Mouse (Mus musculus) testis, adult 2 months (tissue): ENCODE measurements around the gene Etfbkmt. TPM values are rescaled to one million over a fixed set of nuclear protein-coding genes. Genes with fewer than 3 reads are reported as not detected.

ENCODE experiments used
- H3K27ac ChIP-seq: fragments of 200-500 bp; 2 replicates; pipeline ENCODE4 v1.5.1; 2012; ENCODE audit warnings: low read depth, low read length; ENCODE audit not compliant: control insufficient read depth, insufficient read depth
- H3K27me3 ChIP-seq: fragments of 200-500 bp; 2 replicates; pipeline ENCODE4 v1.6.1; 2012; ENCODE audit warnings: mild to moderate bottlenecking, low read length, moderate library complexity; ENCODE audit not compliant: control insufficient read depth, insufficient read depth
- H3K36me3 ChIP-seq: fragments of 200-500 bp; 2 replicates; pipeline ENCODE4 v1.6.1; 2012; ENCODE audit warnings: mild to moderate bottlenecking, low read length; ENCODE audit not compliant: control insufficient read depth, insufficient read depth
- H3K4me1 ChIP-seq: fragments of 200-500 bp; 2 replicates; pipeline ENCODE4 v1.6.1; 2012; ENCODE audit warnings: low read length; ENCODE audit not compliant: control insufficient read depth, insufficient read depth
- H3K4me3 ChIP-seq: fragments of 200-500 bp; 2 replicates; pipeline ENCODE4 v1.5.1; 2012; ENCODE audit warnings: low read depth, mild to moderate bottlenecking, low read length, moderate library complexity, mixed read lengths; ENCODE audit not compliant: control insufficient read depth
- CTCF ChIP-seq: fragments of 200-500 bp; IDR thresholded peaks from 2 replicates; pipeline ENCODE4 v1.5.1; 2012; ENCODE audit warnings: low read depth, mild to moderate bottlenecking, inconsistent platforms, low read length, moderate library complexity; ENCODE audit not compliant: control insufficient read depth, insufficient read depth, insufficient replicate concordance
- POLR2A ChIP-seq: fragments of 200-500 bp; IDR thresholded peaks from 2 replicates; pipeline ENCODE4 v1.6.1; 2012; ENCODE audit warnings: low read depth, mild to moderate bottlenecking, inconsistent platforms, low read length, moderate library complexity; ENCODE audit not compliant: control insufficient read depth
- polyA plus RNA-seq: library from polyadenylated mRNA; depleted of rRNA; stranded (reverse); fragments of >200 nt; gene quantifications from 2 replicates; pipeline ENCODE4 v1.2.3, GENCODE M21; 2012

Gene Etfbkmt
- polyA plus RNA-seq, 1 experiment = 17.5 TPM

- no peak overlapping the region for H3K4me3 ChIP-seq
- H3K4me1 ChIP-seq = no peaks in the 10 kb centered on the region
- peak overlapping the region; percentile 36 for H3K27ac ChIP-seq
- no peaks in the 10 kb centered on the region for H3K27me3 ChIP-seq
- no peaks in the 10 kb centered on the region for H3K36me3 ChIP-seq
- TF ChIP-seq CTCF (no peak), POLR2A (no peak)
Measured at GRCm38 (mm10) chr6:149173831-149174625, 34.4 kb downstream of the Etfbkmt start.

DNA sequence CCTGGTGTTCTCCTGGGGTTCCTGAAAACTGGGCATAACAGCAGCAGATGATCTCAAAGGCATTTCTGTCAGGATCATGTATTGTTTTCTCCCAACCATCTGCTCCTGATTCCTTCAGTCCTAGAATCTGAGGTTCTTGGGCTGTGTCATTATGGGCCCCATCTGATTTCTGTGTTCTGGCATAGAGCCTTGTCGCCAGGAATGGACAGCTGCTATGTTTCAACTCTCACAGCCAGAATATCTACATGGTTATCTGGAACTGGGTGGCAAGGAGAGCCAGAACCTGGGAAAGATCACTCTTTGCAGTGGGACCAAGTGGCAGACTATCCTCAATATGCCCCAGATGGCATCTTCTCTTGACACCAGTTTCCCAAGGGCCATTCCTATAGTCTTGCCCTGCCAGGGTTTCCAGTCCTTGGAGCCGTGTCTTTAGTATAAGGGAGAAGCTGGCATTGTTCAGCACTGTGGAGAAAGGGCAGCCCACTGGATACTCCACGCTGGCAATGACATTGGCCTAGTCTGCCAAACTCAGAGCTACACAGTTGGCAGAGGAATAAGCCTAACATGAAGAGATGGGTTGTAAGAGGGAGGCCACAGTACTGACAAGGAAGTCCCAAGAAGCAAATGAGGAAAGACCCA is 35.4 kb downstream of the Etfbkmt start:
- Histone ChIP-seq H3K4me1 (no peaks in the 10 kb centered on the region), H3K4me3 (no peak overlapping the region), H3K36me3 (no peaks in the 10 kb centered on the region), H3K27ac (peak overlapping the region; percentile 43; the same call in 1 of the 2 replicates), H3K27me3 (no peaks in the 10 kb centered on the region)
- TF ChIP-seq POLR2A (no peak), CTCF (no peak)

DNA sequence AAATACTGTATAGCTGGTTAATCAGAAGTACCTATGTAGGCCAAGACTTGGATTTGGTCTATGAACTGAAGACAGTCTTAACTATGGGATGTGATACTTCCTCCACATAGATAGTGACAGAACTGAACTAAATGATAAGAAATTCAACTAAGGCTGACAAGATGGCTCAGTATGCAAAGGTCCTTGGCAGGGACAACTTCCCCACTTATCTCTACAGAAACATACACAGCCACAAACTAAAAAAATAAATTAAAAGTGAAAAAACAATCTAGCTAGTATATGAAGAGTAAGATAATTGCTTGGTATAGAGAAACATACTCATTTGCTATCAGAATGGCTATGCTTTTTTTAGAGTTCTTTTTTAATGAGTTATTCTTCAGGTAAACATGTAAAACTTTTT is 39.4 kb downstream of the Etfbkmt start:
- Histone ChIP-seq H3K27me3 (no peaks in the 10 kb centered on the region), H3K4me1 (no peaks in the 10 kb centered on the region), H3K36me3 (no peaks in the 10 kb centered on the region; the same call in 1 of the 2 replicates), H3K27ac (no peak overlapping the region), H3K4me3 (no peak overlapping the region)
- TF ChIP-seq POLR2A (no peak), CTCF (no peak)

- H3K4me3 ChIP-seq = no peak overlapping the region
- no peak overlapping the region for H3K27ac ChIP-seq
- no peaks in the 10 kb centered on the region for H3K27me3 ChIP-seq
- H3K4me1 ChIP-seq = no peaks in the 10 kb centered on the region
- TF ChIP-seq POLR2A = no peak
- TF ChIP-seq CTCF = no peak
- peaks cover 2% of the 10 kb centered on the region for H3K36me3 ChIP-seq
Measured at GRCm38 (mm10) chr6:149184007-149184406, 44.4 kb downstream of the Etfbkmt start.

DNA sequence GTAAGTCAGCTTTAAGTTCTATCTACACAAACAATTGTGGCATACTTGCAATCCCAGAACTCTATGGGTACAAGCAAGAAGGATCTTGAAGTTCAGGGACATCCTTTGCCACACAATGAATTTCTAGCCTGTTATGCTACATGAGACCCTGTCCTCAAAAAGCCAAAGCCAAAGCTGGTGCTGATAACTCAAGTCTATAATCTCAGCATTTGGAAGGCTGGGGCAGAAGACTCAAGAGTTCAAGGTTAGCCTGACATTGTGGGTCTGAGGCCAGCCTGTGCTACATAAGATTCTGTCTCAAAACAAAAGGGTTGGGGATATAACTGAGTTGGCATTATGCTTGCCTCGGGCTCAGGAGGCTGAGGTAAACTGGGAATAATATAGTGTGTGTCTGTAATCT is 47.7 kb downstream of the Etfbkmt start:
- Histone ChIP-seq H3K4me1 (0 out of 2 replicates have a peak, but pooled peaks cover 2% of the 10 kb centered on the region), H3K27ac (peak overlapping the region; percentile 64; the same call in 1 of the 2 replicates), H3K36me3 (peaks cover 2% of the 10 kb centered on the region), H3K4me3 (peak overlapping the region; percentile 90), H3K27me3 (no peaks in the 10 kb centered on the region)
- TF ChIP-seq CTCF (no peak), POLR2A (no peak)

DNA sequence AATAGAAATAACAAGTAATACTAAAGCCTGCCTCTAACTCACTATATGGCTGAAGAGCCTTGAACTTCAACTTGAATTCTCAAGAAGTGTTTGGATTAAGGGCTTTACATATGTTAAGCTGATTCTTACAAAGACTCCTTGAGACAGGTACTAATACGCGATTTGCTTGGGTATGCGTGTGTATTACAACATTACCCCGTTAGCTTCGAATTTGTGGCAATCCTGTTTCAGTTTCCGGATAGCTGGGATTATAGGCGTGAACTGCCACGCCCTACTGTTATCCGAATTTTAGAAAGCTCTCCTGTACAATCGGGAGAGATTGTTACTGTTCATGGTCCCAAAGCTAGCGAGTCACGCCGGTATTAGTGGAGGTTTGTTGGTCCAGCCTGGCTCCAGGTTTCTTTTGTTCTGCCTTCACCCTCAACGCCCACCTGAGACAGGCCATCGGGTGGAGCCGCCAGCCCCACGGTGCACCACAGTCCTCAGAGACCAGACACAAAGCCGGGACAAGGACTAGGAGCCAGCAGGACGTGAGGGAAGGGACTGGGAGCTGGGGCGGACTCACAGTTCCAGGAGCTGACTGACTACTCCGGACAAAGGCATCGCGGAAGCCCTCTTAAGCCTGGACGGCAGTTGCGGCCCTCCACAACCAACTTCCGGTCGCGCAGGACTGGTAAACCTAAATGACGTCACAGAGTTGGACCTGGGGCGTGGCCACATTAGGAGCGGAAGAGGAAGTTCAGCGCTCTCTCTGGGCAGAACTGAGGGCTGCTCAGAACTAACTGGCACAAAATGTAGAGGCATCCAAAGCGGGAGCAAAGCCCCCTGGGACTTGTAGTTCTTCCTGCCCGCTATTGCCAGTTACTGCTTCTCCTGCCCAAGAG is 48.6 kb downstream of the Etfbkmt start, which contains the start of gene Amn1:
Amn1 (minus strand) TSS at position 672 of the 884 bp plus-strand sequence.
- Histone ChIP-seq H3K4me1 (0 out of 2 replicates have a peak, but pooled peaks cover 2% of the 10 kb centered on the region), H3K36me3 (peaks cover 2% of the 10 kb centered on the region), H3K27ac (peak within 1 kb of the TSS; percentile 97), H3K4me3 (peak within 1 kb of the TSS; percentile 98), H3K27me3 (no peaks in the 10 kb centered on the region)
- TF ChIP-seq CTCF (no peak), POLR2A (peak; percentile 99)

DNA sequence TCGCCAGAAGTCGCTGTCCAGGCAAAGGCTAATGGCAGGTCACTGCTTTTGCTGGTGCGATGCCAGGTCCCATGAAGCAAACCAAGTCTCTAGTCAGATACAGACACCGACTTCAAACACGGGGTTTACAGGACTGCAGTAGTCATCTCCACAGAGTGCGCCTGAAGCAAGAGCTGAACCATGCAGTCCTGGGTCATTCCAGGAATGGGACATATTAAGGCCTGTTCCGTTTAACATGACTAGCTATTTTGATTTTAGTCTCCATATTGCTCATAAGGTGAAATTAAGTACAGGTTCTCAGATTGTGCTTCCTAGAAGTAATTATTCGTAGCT is 49.2 kb downstream of the Etfbkmt start:
- TF ChIP-seq CTCF (no peak), POLR2A (no peak)
- H3K4me1 ChIP-seq = 0 out of 2 replicates have a peak, but pooled peaks cover 2% of the 10 kb centered on the region
- no peaks in the 10 kb centered on the region for H3K27me3 ChIP-seq
- H3K27ac ChIP-seq = peak overlapping the region; percentile 97
- H3K36me3 ChIP-seq = peaks cover 2% of the 10 kb centered on the region
- peak overlapping the region; percentile 98 for H3K4me3 ChIP-seq
